Mouse (Mus musculus) layer of hippocampus, postnatal 36 days (tissue): ENCODE measurements around the gene Rbx1. TPM values are rescaled to one million over a fixed set of nuclear protein-coding genes. Genes with fewer than 3 reads are reported as not detected.
"Not testable (repeated sequence)": the region's sequence is repeated elsewhere in the genome, so short reads cannot be mapped to it uniquely, and the experiment has no call there.

ENCODE experiments used
- DNase-seq, 2 experiments: peaks; one replicate each; pipeline ENCODE4 v3.0.0; 2022
- total RNA-seq, 2 experiments: library from RNA; stranded (reverse); gene quantifications; 2 replicates each; pipeline ENCODE4 v1.2.3; 2021

Rbx1 gene
- 100 to 1,000 TPM; 137 TPM for total RNA-seq

DNA sequence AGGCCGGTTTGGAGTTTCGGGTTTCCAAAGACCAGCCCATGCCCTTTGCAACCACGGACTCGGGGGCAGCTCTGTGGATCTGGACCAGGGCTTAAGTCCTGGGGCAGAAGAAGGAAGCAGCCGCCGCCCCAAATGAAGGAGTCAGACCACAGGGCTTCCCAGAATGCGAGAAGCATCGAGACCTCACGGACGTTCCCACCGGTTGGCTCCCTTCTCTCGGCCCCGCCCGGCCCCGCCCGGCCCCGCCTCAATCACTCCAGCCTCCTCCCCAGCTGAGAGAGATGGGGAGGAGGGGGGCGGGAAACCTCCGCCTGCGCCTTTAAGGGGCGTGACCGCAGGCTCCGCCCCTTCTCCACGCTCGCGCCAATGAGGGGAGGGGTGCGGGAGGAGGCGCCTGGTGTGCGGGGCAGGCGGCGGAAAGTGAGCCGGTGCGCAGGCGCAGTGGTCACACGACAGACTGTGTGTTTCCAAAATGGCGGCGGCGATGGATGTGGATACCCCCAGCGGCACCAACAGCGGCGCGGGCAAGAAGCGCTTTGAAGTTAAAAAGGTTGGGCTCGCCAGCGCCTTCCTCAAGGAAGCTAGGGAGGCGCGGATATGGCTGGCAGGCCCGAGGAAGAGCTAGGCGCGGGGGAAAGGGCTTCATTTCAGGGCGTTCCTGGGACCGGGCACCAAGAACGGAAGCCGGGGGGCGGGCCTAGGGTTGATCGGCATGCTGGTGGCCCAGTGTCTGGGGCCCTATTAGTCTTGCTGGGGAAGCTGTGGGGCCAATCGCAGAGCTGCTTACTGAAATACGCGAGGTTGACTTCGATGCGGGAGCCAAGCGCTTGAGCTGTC, at the start of gene Rbx1:
Gene Rbx1 (plus strand): TSS at position 396 of the 837 bp plus-strand sequence.
- DNase-seq = peak; percentile 99

DNA sequence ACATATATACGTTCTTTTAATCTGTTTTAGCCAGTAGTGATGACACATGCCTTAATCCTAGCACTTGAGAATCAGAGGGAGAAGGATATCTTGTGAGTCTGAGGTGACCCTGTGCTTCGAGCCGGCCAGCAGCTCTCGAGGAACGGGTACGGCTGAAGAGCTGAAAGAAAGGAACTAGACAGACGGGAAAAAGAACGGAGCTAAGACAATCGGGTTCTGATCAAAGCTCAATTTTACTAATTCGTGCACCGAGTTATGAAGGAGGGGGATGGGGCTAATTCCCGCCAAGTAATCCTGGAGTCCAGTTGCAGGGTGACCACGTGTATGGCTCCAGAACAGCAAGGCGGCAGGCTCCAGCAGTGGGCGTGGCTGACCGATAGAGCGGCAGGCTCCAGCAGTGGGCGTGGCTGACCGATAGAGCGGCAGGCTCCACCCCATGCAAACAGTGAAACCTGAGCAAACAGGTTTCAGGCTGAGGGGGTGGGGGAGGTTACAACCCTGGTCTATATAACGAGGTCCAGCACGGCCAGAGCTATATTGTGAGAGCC, 49.3 kb upstream of the Rbx1 start:
- DNase-seq = not testable (repeated sequence)

DNA sequence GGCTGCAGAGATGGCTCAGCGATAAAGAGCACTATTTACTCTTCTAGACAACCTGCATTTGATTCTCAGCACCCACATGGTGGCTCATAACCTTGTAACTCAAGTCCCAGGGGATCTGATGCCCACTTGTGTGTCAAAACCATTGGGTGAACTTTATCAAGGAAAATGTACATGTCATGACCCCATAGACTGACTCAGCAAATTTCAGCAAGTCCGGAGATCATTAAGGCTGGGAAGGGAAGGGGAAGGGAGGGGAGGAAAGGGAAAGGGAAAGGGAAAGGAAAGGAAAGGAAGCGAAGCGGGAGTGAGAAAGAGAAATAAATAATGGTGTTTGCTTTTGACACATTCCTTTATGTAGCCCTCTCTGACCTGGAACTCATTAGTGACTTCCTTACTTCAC, 48.0 kb upstream of the Rbx1 start:
- DNase-seq = no peak

DNA sequence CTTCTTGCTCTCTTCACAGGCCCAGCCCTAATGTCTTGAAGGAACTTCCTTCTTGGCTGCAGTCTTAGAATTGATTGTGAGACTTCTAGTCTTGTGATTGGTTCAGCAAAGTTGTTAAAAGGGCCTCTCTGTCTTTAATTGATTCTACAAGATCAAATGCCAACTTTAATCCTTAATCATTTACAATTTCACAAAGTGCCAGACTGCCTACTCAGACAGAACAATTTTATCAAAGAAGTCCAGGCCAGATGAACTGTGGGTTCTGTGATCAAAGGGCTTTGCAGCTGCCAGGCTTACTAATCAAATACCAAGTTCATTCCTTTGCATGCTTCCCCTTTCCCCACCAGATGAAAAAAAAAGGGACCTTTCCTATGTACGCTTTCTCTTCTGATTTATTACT, 44.6 kb upstream of the Rbx1 start:
- no peak for DNase-seq

DNA sequence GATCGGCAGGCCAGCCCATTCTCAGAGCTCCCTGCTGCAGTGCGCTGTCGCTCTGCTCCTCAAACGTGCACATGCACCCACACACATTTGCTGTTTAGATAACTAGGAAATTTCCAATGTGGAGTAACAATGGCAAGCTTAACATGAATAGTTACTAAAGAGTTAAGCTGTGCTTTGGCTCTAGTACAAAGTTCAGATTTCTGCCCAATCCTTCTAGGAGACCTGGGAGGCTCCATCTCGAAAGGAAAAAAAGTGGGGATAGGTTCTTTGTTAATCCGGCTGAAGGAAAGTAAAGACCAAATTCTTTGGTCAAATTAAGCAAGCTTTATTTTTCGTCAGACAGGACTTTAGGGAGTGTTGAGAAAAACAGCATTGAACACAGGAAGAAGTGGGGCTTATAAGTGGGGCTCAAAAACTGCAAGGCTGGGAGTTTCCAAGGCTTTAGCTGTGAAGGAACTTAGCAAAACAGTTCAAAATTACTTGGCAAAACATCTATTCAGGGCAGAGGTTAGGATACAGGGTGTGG, 43.9 kb upstream of the Rbx1 start:
- DNase-seq = peak in 1 of 2 experiments; percentile 15

DNA sequence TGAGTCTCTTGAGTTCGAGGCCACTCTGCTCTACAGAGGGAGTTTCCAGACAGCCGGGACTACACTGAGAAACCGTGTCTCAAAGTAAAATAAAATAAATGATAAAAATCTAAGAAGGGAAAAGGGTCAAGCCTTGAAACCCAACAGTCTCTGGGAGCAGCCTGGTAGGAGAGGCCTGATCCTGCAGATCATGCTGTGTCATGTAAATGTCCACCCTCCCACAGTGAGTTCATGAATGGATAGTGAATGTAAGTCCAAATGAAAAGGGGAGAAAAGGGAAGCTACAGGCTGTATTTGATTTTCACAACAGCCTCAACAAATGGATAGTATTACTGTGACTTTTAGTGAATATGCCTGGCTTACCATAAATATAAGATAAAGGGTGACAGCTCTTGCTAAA, 40.8 kb upstream of the Rbx1 start:
- no peak for DNase-seq

DNA sequence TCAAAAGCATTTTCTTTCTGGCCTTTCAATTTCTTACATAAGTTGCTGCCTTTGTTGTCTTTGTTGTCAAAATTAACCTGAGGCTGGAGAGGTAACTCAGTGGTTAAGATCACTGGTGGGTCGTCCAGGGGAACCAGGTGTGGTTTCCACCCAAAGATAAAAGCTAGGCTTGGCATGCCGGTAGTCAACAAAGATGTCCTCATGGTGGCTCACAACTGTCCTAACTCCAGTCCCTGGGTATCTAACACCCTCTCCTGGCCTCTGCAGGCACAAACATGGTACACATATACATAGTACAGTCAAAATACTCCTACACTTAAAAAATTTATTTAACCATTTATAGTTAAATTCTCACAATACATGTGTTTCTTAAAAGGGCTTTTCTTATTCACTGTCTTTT, 38.1 kb upstream of the Rbx1 start:
- DNase-seq = no peak

DNA sequence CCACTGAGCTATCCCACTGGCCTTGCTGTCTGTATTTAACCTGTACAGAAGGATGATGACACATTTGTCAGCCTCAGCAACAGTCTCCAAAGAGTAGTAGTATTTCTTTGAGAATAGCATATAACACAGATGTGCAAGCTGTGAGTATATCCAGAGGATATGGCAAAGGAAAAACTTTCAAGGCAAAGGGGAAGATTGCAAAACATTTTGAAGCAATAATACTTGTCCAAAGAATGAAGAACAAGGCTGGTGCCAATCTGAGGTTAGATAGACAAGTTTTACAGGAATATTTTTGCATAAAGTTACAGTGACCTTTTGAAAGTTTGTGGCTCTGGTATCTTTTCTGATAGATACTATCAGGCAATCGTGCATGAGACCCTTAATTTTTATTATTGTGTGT, 34.9 kb upstream of the Rbx1 start:
- no peak for DNase-seq

DNA sequence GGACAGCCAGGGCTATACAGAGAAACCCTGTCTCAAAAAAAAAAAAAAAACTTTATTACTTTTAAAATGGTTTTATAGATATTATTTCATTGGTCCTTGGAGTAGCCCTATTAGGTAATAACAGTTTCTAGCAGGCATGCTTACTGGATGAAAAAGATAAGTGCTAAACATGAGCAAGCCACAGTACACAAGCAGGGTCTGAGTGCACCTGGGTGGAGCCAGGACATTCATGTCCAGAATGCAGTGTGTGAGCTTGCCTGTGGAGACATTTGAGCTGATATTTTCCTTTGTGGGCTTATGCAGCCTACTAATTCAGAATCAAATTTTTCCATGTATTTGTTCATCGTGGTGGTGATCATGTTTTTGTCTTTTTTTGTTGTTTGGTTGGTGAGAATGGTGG, 27.8 kb upstream of the Rbx1 start:
- DNase-seq = no peak

DNA sequence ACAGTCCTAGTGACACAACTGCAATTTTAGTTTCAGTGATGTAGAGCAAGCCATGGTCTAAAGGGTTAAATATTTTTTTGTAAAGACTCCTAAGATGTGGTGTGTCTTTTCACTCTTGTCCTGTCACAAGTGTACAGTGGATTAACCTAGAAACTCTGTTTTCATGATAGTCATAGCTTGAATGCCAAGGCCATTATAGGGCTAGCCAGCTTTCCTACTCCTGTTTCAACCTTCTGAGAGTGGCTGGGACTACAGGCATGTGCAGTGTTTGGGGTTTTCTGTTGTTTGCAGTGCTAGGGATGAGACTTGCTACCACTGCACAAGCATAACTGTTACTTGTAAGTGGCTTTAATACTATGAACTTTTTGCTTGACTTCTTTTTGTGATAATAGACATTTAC, 26.9 kb upstream of the Rbx1 start:
- no peak for DNase-seq

DNA sequence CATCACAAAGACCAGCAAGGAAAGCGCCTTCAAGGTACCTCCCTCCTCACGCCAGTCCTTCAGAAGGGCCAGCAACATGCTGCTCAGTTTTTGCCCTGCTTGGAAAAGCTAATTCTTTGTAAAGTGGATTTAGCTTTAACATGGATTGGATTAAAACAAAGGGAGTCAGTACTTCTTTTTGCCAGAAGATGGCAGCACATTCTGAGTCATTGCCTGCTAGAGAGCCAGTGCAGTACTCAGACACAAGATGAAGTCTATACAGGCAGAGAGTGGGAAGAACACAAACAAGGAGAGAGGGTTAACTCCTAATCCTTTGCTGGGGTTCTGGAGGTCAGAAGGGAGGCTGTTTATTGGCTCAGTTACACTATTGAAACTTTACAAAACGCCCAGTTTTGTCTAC, 17.6 kb upstream of the Rbx1 start:
- peak in 1 of 2 experiments; percentile 47 for DNase-seq

DNA sequence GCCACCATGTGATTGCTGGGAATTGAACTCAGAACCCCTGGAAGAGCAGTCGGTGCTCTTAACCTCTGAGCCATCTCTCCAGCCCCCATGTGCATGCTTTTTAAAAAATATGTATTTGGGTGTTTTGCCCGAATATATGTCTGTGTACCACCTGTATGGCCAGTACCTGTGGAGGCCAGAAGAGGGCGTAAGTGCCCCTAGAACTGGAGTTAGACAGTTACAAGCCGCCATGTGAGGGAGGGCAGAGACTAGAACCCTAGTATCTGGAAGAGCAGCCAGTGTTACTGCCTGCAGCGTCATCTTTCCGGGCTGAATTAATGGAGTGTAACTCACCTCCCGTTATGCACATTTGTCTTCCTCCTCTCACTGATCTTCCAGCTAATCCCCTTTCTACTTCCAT, 4.6 kb upstream of the Rbx1 start:
- no peak for DNase-seq

DNA sequence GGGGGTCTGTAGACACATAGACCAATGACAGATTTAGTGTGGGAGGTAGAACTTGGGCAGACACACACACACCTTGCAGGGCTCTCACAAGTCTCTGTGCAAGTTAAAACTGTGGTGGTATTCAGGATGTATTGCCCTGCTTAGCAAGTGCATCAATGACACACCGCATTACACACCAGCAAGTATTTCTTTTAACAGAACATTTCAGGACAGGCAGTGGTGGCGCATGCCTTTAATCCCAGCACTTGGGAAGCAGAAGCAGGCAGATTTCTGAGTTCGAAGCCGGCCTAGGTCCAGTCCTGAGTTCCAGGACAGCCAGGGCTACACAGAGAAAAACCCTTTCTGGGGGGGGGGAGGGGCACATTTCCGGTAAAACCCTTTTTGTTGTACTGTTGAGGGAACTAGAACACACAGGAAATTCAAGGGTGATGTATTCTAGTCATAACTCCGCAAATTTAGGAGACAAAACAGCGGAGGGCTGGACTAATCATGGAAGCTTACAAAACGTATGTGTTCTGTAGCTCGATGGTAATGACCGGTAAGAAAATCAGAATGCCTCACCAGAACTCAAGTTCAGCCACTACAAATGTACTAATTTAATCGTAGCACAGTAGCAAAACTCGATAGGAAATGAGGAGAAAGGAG, 958 bp upstream of the Rbx1 start:
- no peak for DNase-seq

DNA sequence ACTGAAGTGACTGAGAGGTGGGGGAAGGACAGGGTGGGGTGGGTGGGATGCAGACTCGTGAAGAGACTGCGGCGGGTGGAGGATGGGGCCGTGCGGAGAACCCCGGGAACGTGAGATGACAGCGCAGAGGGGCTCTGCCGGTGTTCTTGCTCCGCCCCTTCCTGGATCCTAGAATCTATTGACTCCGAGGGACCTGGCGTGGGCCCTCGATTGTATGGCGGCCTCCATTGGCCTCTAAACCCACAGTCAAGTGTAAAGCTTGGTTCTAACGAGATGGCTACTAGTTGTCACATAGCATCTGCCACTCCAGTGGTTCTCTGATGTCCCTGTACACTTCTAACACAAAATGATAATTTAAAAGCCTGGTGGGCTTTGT, 630 bp downstream of the Rbx1 start:
- no peak for DNase-seq

DNA sequence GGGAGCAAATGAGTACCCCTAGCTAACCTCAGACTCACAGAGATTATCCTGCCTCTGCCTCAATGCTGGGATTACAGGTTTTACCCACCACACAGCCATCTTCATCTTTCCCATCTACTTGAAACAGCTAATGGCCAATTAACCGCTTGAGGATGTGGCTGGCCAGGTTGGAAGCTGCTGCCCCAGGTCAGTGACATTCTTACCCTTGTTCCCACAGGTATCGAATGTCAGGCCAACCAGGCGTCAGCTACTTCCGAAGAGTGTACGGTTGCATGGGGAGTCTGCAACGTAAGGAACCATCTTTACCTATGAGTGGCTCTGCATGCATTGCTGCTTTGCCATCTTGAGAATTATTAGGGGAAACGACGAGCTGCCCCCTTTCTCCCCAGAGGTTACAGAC, 4.6 kb downstream of the Rbx1 start:
- DNase-seq = no peak

DNA sequence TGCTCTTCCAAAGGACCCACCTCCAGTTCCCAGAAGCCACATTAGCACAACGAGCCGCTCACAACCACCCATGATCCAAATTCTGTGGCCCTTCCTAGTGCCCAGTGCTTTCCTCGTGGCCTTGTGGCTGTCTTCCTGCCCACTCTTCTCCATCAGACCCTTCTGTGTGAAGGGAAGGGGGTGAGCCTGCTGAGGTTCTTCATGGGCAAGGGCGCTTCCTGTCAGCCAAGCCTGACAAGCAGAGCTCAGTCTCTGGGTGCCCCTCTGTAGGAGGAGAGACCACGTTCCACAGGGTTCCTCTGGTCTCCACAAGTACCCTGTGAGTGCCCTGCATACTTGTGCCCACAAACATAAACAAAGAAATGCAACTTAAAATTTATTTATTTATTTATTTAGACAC, 6.2 kb downstream of the Rbx1 start:
- no peak for DNase-seq

DNA sequence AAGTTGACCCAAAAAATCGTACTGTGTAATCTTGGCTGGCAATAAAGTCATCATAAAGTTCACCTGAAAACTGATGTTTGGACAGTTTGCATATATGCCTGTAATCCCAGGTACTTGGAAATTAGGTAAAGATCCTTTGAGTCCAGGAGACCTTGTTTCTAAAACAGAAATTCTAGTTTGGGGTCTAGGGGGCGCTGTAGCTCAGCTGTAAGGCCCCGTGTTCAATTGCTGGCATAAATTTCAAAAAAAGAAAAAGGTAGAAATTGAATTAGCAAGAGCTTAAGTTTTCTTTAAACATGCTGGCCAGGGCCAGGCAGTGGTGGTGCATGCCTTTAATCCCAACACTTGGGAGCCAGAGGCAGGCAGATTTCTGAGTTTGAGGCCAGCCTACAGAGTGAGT, 9.6 kb downstream of the Rbx1 start:
- no peak for DNase-seq

DNA sequence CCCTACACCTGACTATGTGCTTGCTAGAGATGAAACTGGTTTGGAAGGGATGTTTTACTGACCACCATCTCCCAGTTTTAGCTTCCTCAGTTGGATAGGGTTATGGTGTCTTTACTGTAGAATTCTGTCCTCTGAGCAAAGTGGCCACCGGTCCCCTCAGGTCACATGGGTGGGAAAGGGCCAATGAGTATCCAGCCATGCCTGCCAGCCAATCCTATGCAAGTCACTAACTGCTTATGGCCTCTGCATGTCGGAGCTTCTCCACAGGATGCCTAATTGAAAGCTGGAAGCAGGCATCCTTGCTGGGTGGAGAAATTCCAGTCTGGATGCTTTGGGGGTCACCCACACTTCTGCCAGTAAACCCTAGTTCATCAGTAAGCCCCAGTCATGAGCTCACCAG, 10.5 kb downstream of the Rbx1 start:
- no peak for DNase-seq

DNA sequence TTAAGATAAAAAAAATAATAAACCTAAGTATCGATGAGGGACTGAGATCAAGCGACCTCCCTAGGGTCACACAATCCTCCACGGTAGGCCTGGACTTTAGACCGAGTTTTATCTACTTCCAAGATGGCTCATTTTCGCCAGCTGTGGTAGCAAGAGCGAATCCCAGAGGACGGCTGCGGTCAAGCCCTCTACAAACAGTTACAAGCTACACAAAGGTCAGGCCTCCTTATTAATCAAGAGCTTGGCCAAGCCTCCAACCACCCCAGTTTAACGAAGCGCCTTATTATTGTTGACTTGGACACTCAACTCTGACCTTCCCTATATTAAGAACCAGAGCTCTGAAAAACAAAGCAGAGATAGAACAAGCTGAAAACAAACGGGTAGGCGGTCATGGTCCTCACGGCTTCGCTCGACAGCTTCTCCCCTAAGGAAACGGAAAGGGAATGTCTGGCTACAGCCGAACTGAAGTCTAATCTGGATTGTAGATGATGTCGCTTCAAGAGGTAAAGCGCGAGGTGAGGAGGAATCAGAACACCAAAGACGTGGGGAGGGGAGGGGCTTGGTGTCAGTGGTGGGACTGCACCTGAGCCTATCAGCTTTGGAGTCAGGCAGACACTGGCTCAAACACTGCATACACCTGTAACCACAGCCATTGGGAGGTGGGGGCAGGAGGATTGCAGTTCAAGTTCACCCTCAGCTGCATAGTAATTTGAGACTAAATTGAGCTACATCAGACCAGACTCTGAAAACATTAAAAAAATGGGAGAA, 13.5 kb downstream of the Rbx1 start:
- no peak for DNase-seq

DNA sequence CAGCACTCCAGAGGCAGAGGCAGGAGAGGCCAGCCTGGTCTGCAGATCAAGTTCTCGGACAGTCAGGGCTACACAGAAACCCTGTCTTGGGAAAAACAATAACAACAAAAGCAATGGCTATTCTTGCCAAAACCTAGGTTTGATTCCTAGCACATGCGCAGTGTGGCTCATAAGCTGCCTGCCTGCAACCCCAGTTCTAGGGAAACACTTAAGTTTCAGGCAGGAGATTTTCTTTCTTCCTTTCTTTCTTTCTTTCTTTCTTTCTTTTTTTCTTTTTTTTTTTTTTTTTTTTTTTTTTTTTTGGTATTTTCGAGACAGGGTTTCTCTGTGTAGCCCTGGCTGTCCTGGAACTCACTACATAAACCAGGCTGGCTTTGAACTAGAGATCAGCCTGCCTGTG, 14.2 kb downstream of the Rbx1 start:
- not testable (repeated sequence) for DNase-seq

DNA sequence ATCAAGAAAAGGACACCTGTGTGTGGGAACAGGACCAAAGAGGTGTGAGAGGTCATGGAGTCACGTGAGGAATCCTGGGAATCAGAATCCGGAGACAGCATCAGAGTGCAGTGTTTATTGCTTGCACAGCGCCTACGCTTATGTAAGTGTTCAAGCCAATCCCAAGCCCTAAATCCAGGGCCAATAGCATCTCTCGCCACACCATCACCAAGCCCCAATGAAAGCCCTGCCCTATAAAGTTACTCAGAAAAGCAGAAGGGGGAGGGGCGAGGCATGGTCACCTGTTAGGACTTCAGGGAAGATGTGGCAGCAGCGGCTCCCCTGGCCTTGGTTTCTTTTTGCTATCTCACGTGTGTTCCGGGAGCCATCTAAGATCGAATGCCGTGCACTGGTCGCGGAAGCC, 14.9 kb downstream of the Rbx1 start:
- no peak for DNase-seq

DNA sequence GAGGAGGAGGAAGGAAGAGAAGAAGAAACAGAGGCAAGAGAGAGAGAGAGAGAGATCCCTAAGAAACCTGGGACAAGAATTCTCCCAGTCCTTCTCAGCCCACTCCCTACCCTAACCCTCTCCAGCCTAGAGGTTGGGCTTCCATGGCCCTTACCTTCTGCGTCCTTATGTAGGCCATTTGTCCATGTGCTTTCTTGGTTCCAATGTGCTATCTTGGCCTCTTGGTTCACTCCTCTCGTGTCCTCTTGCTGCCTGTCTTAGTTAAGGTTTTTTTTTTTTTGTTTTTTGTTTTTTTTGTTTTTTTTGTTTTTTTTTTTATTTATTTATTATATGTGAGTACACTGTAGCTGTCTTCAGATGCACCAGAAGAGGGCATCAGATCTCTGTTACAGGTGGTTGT, 16.9 kb downstream of the Rbx1 start:
- no peak for DNase-seq

DNA sequence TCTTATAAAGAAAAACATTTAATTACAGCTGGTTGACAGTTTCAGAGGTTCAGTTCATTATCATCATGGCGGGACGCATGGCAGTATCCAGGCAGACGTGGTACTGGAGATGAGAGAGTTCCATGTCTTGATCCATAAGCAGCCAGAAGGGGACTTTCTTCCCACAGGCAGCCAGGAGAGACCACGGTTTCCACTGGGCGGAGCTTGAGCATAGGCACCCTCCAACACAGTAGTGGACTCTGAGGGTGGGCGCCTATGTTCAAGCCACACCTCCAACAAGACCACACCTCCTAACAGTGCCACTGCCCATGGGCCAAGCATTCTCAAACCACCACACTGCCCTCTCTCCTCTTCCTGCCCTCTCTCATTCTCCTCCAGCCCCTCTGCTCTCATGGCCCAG, 17.6 kb downstream of the Rbx1 start:
- DNase-seq = no peak
